Mouse (Mus musculus): Measurements from ENCODE around the gene Brf1.

GRCm38 (mm10) chr12:112969616-112970015, 30.9 kb downstream of the Brf1 start:
- TF ChIP-seq CTCF (IDR thresholded peaks at IDR 0.05; ENCODE audit: low read depth, low read length): no peak
- TF ChIP-seq POLR2A (IDR thresholded peaks at IDR 0.05; ENCODE audit: insufficient read depth, low read length): no peak
